Comparison of ENCODE assay signal across 8 mouse cellular contexts in the genomic region with DNA sequence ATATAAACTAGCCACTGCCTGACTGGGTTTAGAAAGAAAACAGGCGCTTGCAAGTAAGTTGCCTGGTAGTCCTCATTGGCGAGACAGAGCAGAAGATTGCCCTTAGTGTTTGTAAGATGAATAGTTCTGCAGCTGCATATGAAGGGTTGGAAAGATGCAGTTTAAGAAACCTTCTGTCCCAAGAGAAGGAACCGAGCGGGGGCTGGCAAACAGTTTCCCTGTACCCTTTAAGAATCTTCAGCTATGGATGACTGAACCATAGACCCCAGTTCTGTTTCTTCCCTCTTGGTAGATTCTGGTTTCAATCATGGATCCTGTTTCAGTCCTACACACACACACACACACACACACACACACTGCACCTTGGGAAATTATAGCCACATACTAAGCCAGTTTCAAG.
DNase-seq lines count a peak whose midpoint lies in the region; ATAC-seq lines count a peak whose summit lies in the region.

No protein-coding gene starts in this region.

- H3K4me2 ChIP-seq in heart, embryonic 13.5 days = peak overlapping the region; percentile 75
- H3K4me2 ChIP-seq in hindbrain, embryonic 15.5 days = peak overlapping the region; percentile 92
- peak overlapping the region; percentile 81 for H3K4me2 ChIP-seq in midbrain, embryonic 14.5 days (ENCODE audit: low read length)

- no peak for DNase-seq in heart, postnatal 4 days
- peak; percentile 50 for DNase-seq in embryo, embryonic 11 days
- peak; percentile 38 for DNase-seq in midbrain, embryonic 14.5 days
- DNase-seq in right cerebral cortex, adult 18-20 months = no peak
- no peak for DNase-seq in kidney, adult 9 months
- DNase-seq in testis, postnatal 10 days (ENCODE audit: low spot score) = no peak

- no peaks in the 10 kb centered on the region for H3K27me3 ChIP-seq in heart, embryonic 13.5 days (replicated peaks)
- H3K27me3 ChIP-seq in hindbrain, embryonic 15.5 days = no peaks in the 10 kb centered on the region
- H3K27me3 ChIP-seq in midbrain, embryonic 14.5 days (ENCODE audit: control insufficient read depth, insufficient read depth, low read length) = no peaks in the 10 kb centered on the region

- no peaks in the 10 kb centered on the region for H3K36me3 ChIP-seq in heart, embryonic 13.5 days
- no peaks in the 10 kb centered on the region for H3K36me3 ChIP-seq in hindbrain, embryonic 15.5 days
- H3K36me3 ChIP-seq in midbrain, embryonic 14.5 days (ENCODE audit: control insufficient read depth, insufficient read depth, low read length) = no peaks in the 10 kb centered on the region

- peak overlapping the region; percentile 94; the same call in 1 of the 2 replicates for H3K27ac ChIP-seq in heart, embryonic 13.5 days (replicated peaks)
- no peak overlapping the region for H3K27ac ChIP-seq in hindbrain, embryonic 15.5 days (replicated peaks)
- H3K27ac ChIP-seq in midbrain, embryonic 14.5 days (replicated peaks; ENCODE audit: low read depth, low read length) = no peak overlapping the region

- H3K4me1 ChIP-seq in heart, embryonic 13.5 days = peaks cover 18% of the 10 kb centered on the region
- peaks cover 24% of the 10 kb centered on the region for H3K4me1 ChIP-seq in hindbrain, embryonic 15.5 days (replicated peaks)
- peaks cover 26% of the 10 kb centered on the region for H3K4me1 ChIP-seq in midbrain, embryonic 14.5 days (ENCODE audit: control insufficient read depth, insufficient read depth, low read length)

- WGBS in heart, embryonic 13.5 days = 29% methylated on average over 4 of the region's 4 CpGs
- 22% methylated on average over 4 of the region's 4 CpGs for WGBS in hindbrain, embryonic 15.5 days
- WGBS in midbrain, embryonic 14.5 days = 5% methylated on average over 4 of the region's 4 CpGs

- H3K9ac ChIP-seq in heart, embryonic 13.5 days = peak overlapping the region; percentile 79
- no peak overlapping the region for H3K9ac ChIP-seq in hindbrain, embryonic 15.5 days
- H3K9ac ChIP-seq in midbrain, embryonic 14.5 days (replicated peaks; ENCODE audit: low read length) = peak overlapping the region; percentile 73

- no peaks in the 10 kb centered on the region for H3K9me3 ChIP-seq in heart, embryonic 13.5 days
- H3K9me3 ChIP-seq in hindbrain, embryonic 15.5 days = no peaks in the 10 kb centered on the region
- H3K9me3 ChIP-seq in midbrain, embryonic 14.5 days (ENCODE audit: control insufficient read depth, low read length) = no peaks in the 10 kb centered on the region

- no peak for ATAC-seq in heart, embryonic 13.5 days (ENCODE audit: extremely low read depth, insufficient number of reproducible peaks, low FRiP score, low TSS enrichment)
- no peak for ATAC-seq in hindbrain, embryonic 15.5 days (ENCODE audit: low FRiP score, low read depth)
- no peak for ATAC-seq in midbrain, embryonic 14.5 days (ENCODE audit: low FRiP score, low TSS enrichment)

- peak overlapping the region; percentile 87 for H3K4me3 ChIP-seq in heart, embryonic 13.5 days
- H3K4me3 ChIP-seq in hindbrain, embryonic 15.5 days = peak overlapping the region; percentile 94
- H3K4me3 ChIP-seq in midbrain, embryonic 14.5 days (replicated peaks; ENCODE audit: low read depth, low read length) = peak overlapping the region; percentile 74

Comparison
In these comparisons a context has a peak if more than half of its experiments do, and no peak if none do; other contexts are left out.
1. DNase-seq: peak in embryo, embryonic 11 days (single experiment) and midbrain, embryonic 14.5 days (single experiment); none in heart, postnatal 4 days (single experiment), right cerebral cortex, adult 18-20 months (single experiment), kidney, adult 9 months (single experiment) and testis, postnatal 10 days (single experiment).
2. Peak in every context shown above with its lines, with median percentiles within 50 percentile points of each other: H3K4me2 ChIP-seq and H3K4me3 ChIP-seq.